In genomic region chr10:98915398-98915931, GRCm38 (mm10) we compare ENCODE assay signal across 8 mouse cellular contexts. TPM values are rescaled to one million over a fixed set of nuclear protein-coding genes. Genes with fewer than 3 reads are reported as not detected.
DNase-seq lines count a peak whose midpoint lies in the region; ATAC-seq and TF ChIP-seq lines count a peak whose summit lies in the region.

No protein-coding gene starts in this region.

- intact Hi-C loops in heart, postnatal 36 days (cut with DNase I) = loop anchor here (2.0 to 5.0 kb wide), 5 partner anchors 42 to 253 kb away; no protein-coding TSS in a partner anchor

- peak overlapping the region; percentile 97 for H3K27ac ChIP-seq in forebrain, embryonic 11.5 days (ENCODE audit: low read depth, low read length)
- peak overlapping the region; percentile 98 for H3K27ac ChIP-seq in limb, embryonic 13.5 days
- peak overlapping the region; percentile 100 for H3K27ac ChIP-seq in midbrain, embryonic 15.5 days
- H3K27ac ChIP-seq in testis, adult 2 months (ENCODE audit: control insufficient read depth, insufficient read depth, low read depth, low read length) = no peak overlapping the region; the same call in 1 of the 2 replicates

- H3K4me1 ChIP-seq in forebrain, embryonic 11.5 days (replicated peaks; ENCODE audit: control insufficient read depth, insufficient read depth, low read length) = peaks cover 4% of the 10 kb centered on the region; the same call in 1 of the 2 replicates
- H3K4me1 ChIP-seq in limb, embryonic 13.5 days = peaks cover 13% of the 10 kb centered on the region
- peaks cover 15% of the 10 kb centered on the region for H3K4me1 ChIP-seq in midbrain, embryonic 15.5 days
- peaks cover 3% of the 10 kb centered on the region for H3K4me1 ChIP-seq in testis, adult 2 months (ENCODE audit: control insufficient read depth, insufficient read depth, low read length)

- peak overlapping the region; percentile 94 for H3K4me3 ChIP-seq in forebrain, embryonic 11.5 days (ENCODE audit: low read depth, low read length)
- peak overlapping the region; percentile 89 for H3K4me3 ChIP-seq in limb, embryonic 13.5 days
- peak overlapping the region; percentile 84 for H3K4me3 ChIP-seq in midbrain, embryonic 15.5 days
- H3K4me3 ChIP-seq in testis, adult 2 months (ENCODE audit: control insufficient read depth, low read depth, low read length) = peak overlapping the region; percentile 92

- 1% methylated on average over 43 of the region's 54 CpGs for WGBS in forebrain, embryonic 11.5 days
- under 1% methylated on average over 49 of the region's 54 CpGs for WGBS in limb, embryonic 13.5 days
- WGBS in midbrain, embryonic 15.5 days = under 1% methylated on average over 54 of the region's 54 CpGs

- no peak for TF ChIP-seq CTCF in testis, adult 2 months (IDR thresholded peaks at IDR 0.05; ENCODE audit: control insufficient read depth, insufficient read depth, insufficient replicate concordance, low read depth, low read length)

- H3K36me3 ChIP-seq in forebrain, embryonic 11.5 days (ENCODE audit: control insufficient read depth, insufficient read depth, low read length) = no peaks in the 10 kb centered on the region
- H3K36me3 ChIP-seq in limb, embryonic 13.5 days = no peaks in the 10 kb centered on the region
- H3K36me3 ChIP-seq in midbrain, embryonic 15.5 days (replicated peaks) = no peaks in the 10 kb centered on the region
- no peaks in the 10 kb centered on the region for H3K36me3 ChIP-seq in testis, adult 2 months (ENCODE audit: control insufficient read depth, insufficient read depth, low read length)

- peak; percentile 4; the same call in 1 of the 2 replicates for ATAC-seq in forebrain, embryonic 11.5 days (replicated peaks; ENCODE audit: low FRiP score)
- no peak for ATAC-seq in limb, embryonic 13.5 days (ENCODE audit: low FRiP score, low read depth)
- peak; percentile 3; the same call in 1 of the 2 replicates for ATAC-seq in midbrain, embryonic 15.5 days (replicated peaks)

- peak; percentile 37 for DNase-seq in embryo, embryonic 10 days (ENCODE audit: low spot score)
- DNase-seq in embryo, embryonic 9.5 days (ENCODE audit: extremely low spot score) = no peak
- DNase-seq in ZHBTc4 (ENCODE audit: low read depth, low spot score) = peak; percentile 36
- peak; percentile 81 for DNase-seq in forebrain, embryonic 11.5 days (ENCODE audit: low spot score)
- peak; percentile 43 to 59 for DNase-seq in heart, postnatal 36 days

- H3K27me3 ChIP-seq in forebrain, embryonic 11.5 days (ENCODE audit: control insufficient read depth, insufficient read depth, low read length) = no peaks in the 10 kb centered on the region
- no peaks in the 10 kb centered on the region for H3K27me3 ChIP-seq in limb, embryonic 13.5 days
- H3K27me3 ChIP-seq in midbrain, embryonic 15.5 days (replicated peaks) = no peaks in the 10 kb centered on the region; the same call in 1 of the 2 replicates
- H3K27me3 ChIP-seq in testis, adult 2 months (ENCODE audit: control insufficient read depth, insufficient read depth, low read length) = no peaks in the 10 kb centered on the region

- peak overlapping the region; percentile 87 for H3K9ac ChIP-seq in forebrain, embryonic 11.5 days (ENCODE audit: low read length)
- H3K9ac ChIP-seq in limb, embryonic 13.5 days = peak overlapping the region; percentile 87
- peak overlapping the region; percentile 89 for H3K9ac ChIP-seq in midbrain, embryonic 15.5 days

- H3K9me3 ChIP-seq in forebrain, embryonic 11.5 days (ENCODE audit: control insufficient read depth, low read length) = no peaks in the 10 kb centered on the region
- no peaks in the 10 kb centered on the region for H3K9me3 ChIP-seq in limb, embryonic 13.5 days
- H3K9me3 ChIP-seq in midbrain, embryonic 15.5 days = no peaks in the 10 kb centered on the region

- TF ChIP-seq POLR2A in testis, adult 2 months (IDR thresholded peaks at IDR 0.05; ENCODE audit: control insufficient read depth, low read depth, low read length) = no peak

- peak overlapping the region; percentile 98 for H3K4me2 ChIP-seq in forebrain, embryonic 11.5 days (ENCODE audit: low read depth, low read length, severe bottlenecking)
- H3K4me2 ChIP-seq in limb, embryonic 13.5 days (replicated peaks) = peak overlapping the region; percentile 96
- H3K4me2 ChIP-seq in midbrain, embryonic 15.5 days = peak overlapping the region; percentile 73

RNA-seq across cellular contexts. Expression of gene Atp2b1, which starts 1.3 kb away (rescaled TPM):
- 81.8 and 83.3 TPM in 2 replicates for polyA plus RNA-seq in forebrain, embryonic 11.5 days (2014; fragmentation: Nextera tagmentation; extraction: Ambion mirVana)
- total RNA-seq in heart, postnatal 36 days (2021) = 10 to 100 TPM; 69.0 to 69.9 TPM
- 152 and 155 TPM in 2 replicates for polyA plus RNA-seq in limb, embryonic 13.5 days (2015; fragmentation: Nextera tagmentation; extraction: Ambion mirVana)
- polyA plus RNA-seq in midbrain, embryonic 15.5 days (2015; fragmentation: Nextera tagmentation; extraction: Ambion mirVana) = 216 and 232 TPM in 2 replicates
- polyA plus RNA-seq in testis, adult 2 months (2012; rRNA removed) = 3.6 and 4.1 TPM in 2 replicates

Comparison
In these comparisons a context has a peak if more than half of its experiments do, and no peak if none do; other contexts are left out.
1. RNA of gene Atp2b1, which starts 1.3 kb away (polyA plus RNA-seq): 216 to 232 TPM in midbrain, embryonic 15.5 days, 152 to 155 TPM in limb, embryonic 13.5 days and 81.8 to 83.3 TPM in forebrain, embryonic 11.5 days; 3.6 to 4.1 TPM in testis, adult 2 months; every median in the first group is over 10 times any median in the second.
2. Peak in every context shown above with its lines, with median percentiles within 50 percentile points of each other: H3K4me2 ChIP-seq, H3K4me3 ChIP-seq and H3K9ac ChIP-seq.